ENCODE assay signal across 8 mouse cellular contexts in genomic region chr11:29547249-29547751, GRCm38 (mm10). TPM values are rescaled to one million over a fixed set of nuclear protein-coding genes. Genes with fewer than 3 reads are reported as not detected.
DNase-seq lines count a peak whose midpoint lies in the region; ATAC-seq and TF ChIP-seq lines count a peak whose summit lies in the region.

No protein-coding gene starts in this region.

- peak; percentile 5; the same call in 1 of the 2 replicates for ATAC-seq in heart, embryonic 15.5 days (replicated peaks; ENCODE audit: insufficient number of reproducible peaks, insufficient read depth, low FRiP score, low read depth)
- ATAC-seq in Patski = peak; percentile 2
- peak; percentile 8 for ATAC-seq in granulocyte monocyte progenitor cell, adult 5-6 weeks (replicated peaks; ENCODE audit: poor library complexity, severe bottlenecking)

- no peaks in the 10 kb centered on the region for H3K9me3 ChIP-seq in heart, embryonic 15.5 days (replicated peaks)

- CTCF ChIA-PET in Patski (lab: Charles Lee) = no interaction called here

- peaks cover 35% of the 10 kb centered on the region for H3K36me3 ChIP-seq in heart, embryonic 15.5 days

- POLR2A ChIA-PET in Patski (lab: Charles Lee) = interaction anchor here (0.6 kb wide), 1 partner anchor 317 kb away, joined by 5 read pairs; no protein-coding TSS in a partner anchor

- WGBS in heart, embryonic 15.5 days = under 1% methylated on average over 27 of the region's 27 CpGs

- H3K27me3 ChIP-seq in heart, embryonic 15.5 days = no peaks in the 10 kb centered on the region
- no peaks in the 10 kb centered on the region for H3K27me3 ChIP-seq in Patski

- no peak for TF ChIP-seq CTCF in Patski (IDR thresholded peaks at IDR 0.05)

- intact Hi-C loops in heart, postnatal 10 days (cut with DNase I) = no loop called here
- intact Hi-C loops in gastrocnemius, postnatal 14 days (cut with DNase I; ENCODE audit: low total_unique reads) = no loop called here

- in situ Hi-C loops in Patski (cut with MboI; ENCODE audit: low pct_unique_long_range_greater_than_20kb) = loop anchor here (5.0 kb wide), 1 partner anchor 145 kb away; the partner anchor contains the start of gene Rtn4

- DNase-seq in heart, postnatal 10 days = no peak
- DNase-seq in Patski (ENCODE audit: low read depth, low spot score) = peak; percentile 3
- peak; percentile 13 for DNase-seq in mesoderm, embryonic 11.5 days (ENCODE audit: low read depth, low spot score)
- no peak for DNase-seq in adrenal gland, adult 18-20 months (ENCODE audit: low spot score in 2 of 2)
- no peak for DNase-seq in gastrocnemius, postnatal 14 days
- no peak for DNase-seq in right cerebral cortex, adult 18-20 months

- H3K4me1 ChIP-seq in heart, embryonic 15.5 days (replicated peaks) = peaks cover 14% of the 10 kb centered on the region

- H3K9ac ChIP-seq in heart, embryonic 15.5 days = peak overlapping the region; percentile 93

- peak overlapping the region; percentile 87 for H3K27ac ChIP-seq in heart, embryonic 15.5 days

- peak overlapping the region; percentile 91 for H3K4me3 ChIP-seq in heart, embryonic 15.5 days

- peak overlapping the region; percentile 68 for H3K4me2 ChIP-seq in heart, embryonic 15.5 days

RNA-seq across cellular contexts. Expression of gene Clhc1, which starts 0.5 kb away (rescaled TPM):
- 0.22 and 0.24 TPM in 2 replicates for polyA plus RNA-seq in heart, embryonic 15.5 days (2015; fragmentation: Nextera tagmentation; extraction: Ambion mirVana)
- total RNA-seq in heart, postnatal 10 days (2021) = not detected
- 0.40 TPM for polyA plus RNA-seq in Patski (2021)
- 1.2 TPM in 1 of 2 replicates, not detected in the other for total RNA-seq in granulocyte monocyte progenitor cell, adult 5-6 weeks (2014; fragmentation: Nextera tagmentation)
- 0.47 TPM in 1 of 2 replicates, not detected in the other for total RNA-seq in granulocyte monocyte progenitor cell, adult 5-6 weeks (2017)
- total RNA-seq in adrenal gland, adult 18-20 months (2021) = under 1 TPM; 0.20 to 0.22 TPM
- total RNA-seq in gastrocnemius, postnatal 14 days (2021) = not detected

RNA-seq across cellular contexts. Expression of gene Rps27a, which starts 0.6 kb away (rescaled TPM):
- polyA plus RNA-seq in heart, embryonic 15.5 days (2015; fragmentation: Nextera tagmentation; extraction: Ambion mirVana) = 549 and 606 TPM in 2 replicates
- total RNA-seq in heart, postnatal 10 days (2021) = 100 to 1,000 TPM; 627 to 630 TPM
- 545 TPM for polyA plus RNA-seq in Patski (2021)
- 4,428 and 5,155 TPM in 2 replicates for total RNA-seq in granulocyte monocyte progenitor cell, adult 5-6 weeks (2014; fragmentation: Nextera tagmentation)
- total RNA-seq in granulocyte monocyte progenitor cell, adult 5-6 weeks (2017) = 1,402 and 1,539 TPM in 2 replicates
- 100 to 1,000 TPM; 729 to 802 TPM for total RNA-seq in adrenal gland, adult 18-20 months (2021)
- total RNA-seq in gastrocnemius, postnatal 14 days (2021) = 100 to 1,000 TPM; 559 to 594 TPM

RNA-seq across cellular contexts. Expression of gene Mtif2, which starts 21.1 kb away (rescaled TPM):
- polyA plus RNA-seq in heart, embryonic 15.5 days (2015; fragmentation: Nextera tagmentation; extraction: Ambion mirVana) = 41.4 and 46.3 TPM in 2 replicates
- total RNA-seq in heart, postnatal 10 days (2021) = 10 to 100 TPM; 50.2 to 53.4 TPM
- 31.2 TPM for polyA plus RNA-seq in Patski (2021)
- total RNA-seq in granulocyte monocyte progenitor cell, adult 5-6 weeks (2014; fragmentation: Nextera tagmentation) = 26.6 and 36.1 TPM in 2 replicates
- total RNA-seq in granulocyte monocyte progenitor cell, adult 5-6 weeks (2017) = 59.9 and 69.5 TPM in 2 replicates
- total RNA-seq in adrenal gland, adult 18-20 months (2021) = 10 to 100 TPM; 29.5 to 37.2 TPM
- total RNA-seq in gastrocnemius, postnatal 14 days (2021) = 10 to 100 TPM; 22.1 to 29.4 TPM

RNA-seq across cellular contexts. Expression of gene Prorsd1, which starts 32.5 kb away (rescaled TPM):
- 18.1 and 19.9 TPM in 2 replicates for polyA plus RNA-seq in heart, embryonic 15.5 days (2015; fragmentation: Nextera tagmentation; extraction: Ambion mirVana)
- total RNA-seq in heart, postnatal 10 days (2021) = 10 to 100 TPM; 18.0 to 18.2 TPM
- polyA plus RNA-seq in Patski (2021) = 10.9 TPM
- total RNA-seq in granulocyte monocyte progenitor cell, adult 5-6 weeks (2014; fragmentation: Nextera tagmentation) = 34.5 and 53.7 TPM in 2 replicates
- total RNA-seq in granulocyte monocyte progenitor cell, adult 5-6 weeks (2017) = 21.1 and 46.2 TPM in 2 replicates
- total RNA-seq in adrenal gland, adult 18-20 months (2021) = 10 to 100 TPM; 25.4 to 28.1 TPM
- total RNA-seq in gastrocnemius, postnatal 14 days (2021) = 10 to 100 TPM; 15.9 to 20.9 TPM

Comparison
In these comparisons a context has a peak if more than half of its experiments do, and no peak if none do; other contexts are left out.
1. DNase-seq: peak in Patski (single experiment) and mesoderm, embryonic 11.5 days (single experiment); none in heart, postnatal 10 days (0 of 2), adrenal gland, adult 18-20 months (0 of 2), gastrocnemius, postnatal 14 days (single experiment) and right cerebral cortex, adult 18-20 months (single experiment).
2. Peak in every context shown above with its lines, with median percentiles within 50 percentile points of each other: ATAC-seq.